Mouse (Mus musculus) mouse embryonic stem cell (cell line): ENCODE measurements around the gene Asic3.
"Not testable (repeated sequence)": the region's sequence is repeated elsewhere in the genome, so short reads cannot be mapped to it uniquely, and the experiment has no call there.

Experiments used
- in situ Hi-C, 2 experiments: fragments of 300-500 bp; cut with MboI; formaldehyde crosslinking; loops; 1 replicate in 1 of 2; 3 replicates in 1 of 2; pipeline ENCODE4 v1.14.3; 2019 to 2020; ENCODE audit warnings: low sequenced_read_pairs in 2 of 2, low pct_unique_long_range_greater_than_20kb in 1 of 2, mixed read lengths in 1 of 2; ENCODE audit not compliant: unreplicated experiment in 1 of 2

Gene Asic3

DNA sequence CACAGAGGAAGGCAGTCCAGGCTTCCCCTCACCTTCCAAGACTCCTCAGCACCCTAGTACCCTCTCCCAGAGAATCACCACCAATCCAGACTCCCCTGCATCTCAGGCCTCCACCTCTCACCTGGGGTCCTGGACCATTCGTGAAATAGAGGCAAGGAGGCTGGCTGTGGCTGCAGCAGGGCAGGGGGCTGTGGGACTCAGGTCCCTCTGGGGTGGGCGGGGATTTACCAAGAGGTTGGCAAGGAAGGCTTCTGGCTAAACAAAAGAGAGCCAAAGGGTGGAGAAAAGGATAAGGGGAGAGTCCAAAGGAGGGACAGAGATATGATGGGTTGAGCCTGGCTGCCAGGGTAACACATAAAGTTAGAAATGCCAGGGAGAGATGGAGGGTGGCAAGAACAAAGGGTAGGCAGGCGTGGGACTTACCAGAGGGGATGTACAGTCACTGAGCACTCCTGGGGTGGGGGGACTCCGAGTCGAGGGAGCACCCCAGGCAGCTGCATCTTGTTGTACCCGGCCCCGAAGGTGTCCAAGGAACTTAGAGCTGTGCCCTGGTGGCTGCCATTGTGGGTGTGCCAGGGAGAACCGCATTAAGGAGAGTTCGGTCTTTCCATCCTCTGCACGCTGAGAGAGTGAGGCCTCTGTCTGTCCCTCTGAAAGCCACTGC, 27.2 kb upstream of the Asic3 start:
- in situ Hi-C loops: no loop called here

- in situ Hi-C loops: no loop called here
Observed at GRCm38 (mm10) chr5:24387264-24388241, 25.6 kb upstream of the Asic3 start.

- in situ Hi-C loops: no loop called here
Observed at GRCm38 (mm10) chr5:24388246-24388915, 24.8 kb upstream of the Asic3 start.

DNA sequence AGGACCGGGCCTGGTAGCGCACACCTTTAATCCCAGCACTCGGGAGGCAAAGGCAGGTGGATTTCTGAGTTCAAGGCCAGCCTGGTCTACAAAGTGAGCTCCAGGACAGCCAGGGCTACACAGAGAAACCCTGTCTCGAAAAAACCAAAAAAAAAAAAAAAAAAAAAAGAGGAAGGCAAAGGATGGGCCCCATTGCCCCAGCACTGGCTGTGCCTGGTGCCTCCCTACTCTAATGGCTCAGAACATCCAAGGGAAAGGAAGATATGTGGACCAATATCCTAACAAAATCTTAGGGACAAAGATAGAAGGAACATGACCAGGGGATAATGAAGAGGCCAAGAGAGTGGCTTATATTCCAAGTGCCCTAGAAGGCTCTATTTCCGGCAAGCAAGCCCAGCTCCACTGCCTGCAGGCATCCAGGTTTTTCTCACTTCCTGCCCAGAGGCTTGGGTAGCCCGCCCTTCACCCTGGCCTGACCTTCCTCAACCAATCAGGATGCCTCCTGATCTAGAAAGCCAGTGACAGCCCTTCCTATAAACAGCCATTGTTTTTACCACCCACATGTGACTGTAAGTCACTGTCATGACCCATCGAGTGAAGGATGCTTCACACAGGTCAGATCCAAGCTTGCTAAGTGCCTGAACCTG, 24.1 kb upstream of the Asic3 start:
- in situ Hi-C loops: no loop called here

DNA sequence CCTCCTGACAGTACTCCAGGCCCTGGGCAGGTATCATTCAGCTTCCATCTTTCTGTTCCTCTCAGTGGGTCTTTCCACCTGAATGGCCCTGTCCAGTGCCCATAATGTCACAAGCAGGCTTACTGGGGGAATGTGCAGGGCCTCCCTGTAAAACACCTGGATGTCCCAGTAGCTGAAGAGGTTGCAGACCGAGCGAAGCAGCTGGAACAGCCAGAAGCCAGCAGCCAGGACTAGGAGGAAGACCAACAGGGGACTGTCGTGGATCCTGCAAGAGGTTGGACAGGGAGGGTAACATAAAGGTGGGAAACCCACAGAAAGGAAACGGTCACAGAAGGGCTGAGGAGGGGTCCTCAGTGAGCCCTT, 23.6 kb upstream of the Asic3 start:
- in situ Hi-C loops: no loop called here

DNA sequence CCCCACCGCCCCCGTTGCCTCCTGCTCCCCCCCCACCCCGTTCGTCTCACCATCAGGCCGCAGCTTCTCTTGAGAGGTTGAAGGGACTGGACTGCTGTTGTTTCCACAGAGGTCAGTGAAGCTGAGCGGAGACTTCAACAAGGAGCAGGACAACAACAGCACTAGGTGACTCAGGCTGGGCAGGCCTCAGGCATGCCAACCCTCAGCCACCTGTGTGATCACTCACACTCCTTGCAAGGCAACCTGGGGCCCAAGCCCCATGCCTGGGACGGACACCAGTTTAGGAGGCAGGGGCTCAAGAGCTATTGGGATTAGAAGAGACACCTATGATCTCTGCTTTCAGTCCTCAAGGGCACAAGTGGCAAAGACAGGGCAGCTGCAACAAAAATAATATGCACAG, 21.3 kb upstream of the Asic3 start, which contains the start of gene Atg9b:
TSS of gene Atg9b (minus strand) at position 280 of the 400 bp plus-strand sequence.
- in situ Hi-C loops: no loop called here

DNA sequence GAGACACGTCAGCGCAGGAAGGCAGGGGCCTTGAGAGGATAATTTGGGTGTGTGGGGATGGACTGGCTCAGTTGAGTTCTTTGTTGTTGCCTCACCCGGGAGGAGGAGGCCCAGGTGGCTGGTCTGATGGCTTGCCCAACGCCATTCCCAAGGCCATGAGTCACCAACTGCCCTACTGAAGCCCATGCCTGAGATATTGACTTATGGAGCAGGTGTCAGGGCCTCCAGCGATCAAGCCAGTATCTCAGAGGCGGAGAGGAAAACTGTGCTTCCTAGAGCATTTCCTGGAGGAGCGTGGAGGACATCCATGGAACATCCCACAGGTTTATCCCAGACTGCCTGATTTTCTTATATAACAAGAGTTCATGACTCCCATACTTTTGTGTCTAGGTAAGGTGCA, 20.5 kb upstream of the Asic3 start:
- in situ Hi-C loops: no loop called here

DNA sequence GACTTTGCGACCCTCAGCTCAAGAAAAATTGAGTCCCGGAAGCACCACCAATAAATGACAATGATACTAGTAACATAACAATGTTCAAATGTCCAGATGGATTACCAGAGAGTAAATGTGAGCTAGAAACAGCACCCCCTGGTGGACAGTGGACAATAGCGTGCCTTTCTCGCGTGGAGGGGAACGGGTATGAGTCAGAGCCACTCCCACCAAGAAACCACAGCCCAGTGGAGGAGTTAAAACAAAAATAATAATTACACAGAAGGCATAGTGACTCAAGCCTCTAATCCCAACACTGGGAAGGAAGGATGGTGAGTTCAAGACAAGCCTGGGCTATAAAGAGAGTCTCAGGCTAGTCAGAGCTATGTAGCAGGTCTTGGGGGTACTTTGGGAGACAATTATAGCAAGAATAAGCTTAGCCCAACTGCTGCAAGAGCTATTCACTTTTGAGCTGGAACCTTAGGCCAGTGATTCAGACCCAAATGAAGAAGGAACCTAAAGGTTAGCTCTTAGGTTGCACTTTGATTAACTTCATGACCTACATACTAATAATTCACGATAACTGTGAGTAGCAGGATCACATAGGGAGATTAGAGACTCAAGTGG, 19.7 kb upstream of the Asic3 start, which contains the start of gene Abcb8:
TSS of gene Abcb8 (plus strand) at position 272 of the 606 bp plus-strand sequence.
- in situ Hi-C loops: no loop called here

- in situ Hi-C loops: no loop called here
Observed at GRCm38 (mm10) chr5:24394165-24394894, 18.9 kb upstream of the Asic3 start.

DNA sequence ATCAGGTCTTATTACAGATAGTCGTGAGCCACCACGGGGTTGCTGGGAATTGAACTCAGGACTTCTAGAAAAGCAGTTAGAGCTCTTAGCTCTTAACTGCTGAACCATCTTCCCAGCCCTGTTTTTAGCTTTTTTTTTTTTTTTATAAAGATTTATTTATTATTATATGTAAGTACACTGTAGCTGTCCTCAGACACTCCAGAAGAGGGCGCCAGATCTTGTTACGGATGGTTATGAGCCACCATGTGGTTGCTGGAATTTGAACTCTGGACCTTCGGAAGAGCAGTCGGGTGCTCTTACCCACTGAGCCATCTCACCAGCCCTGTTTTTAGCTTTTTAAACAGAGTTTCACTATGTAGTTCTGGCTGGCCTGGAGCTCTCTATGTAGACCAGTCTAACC, 16.9 kb upstream of the Asic3 start:
- in situ Hi-C loops: not testable (repeated sequence)

DNA sequence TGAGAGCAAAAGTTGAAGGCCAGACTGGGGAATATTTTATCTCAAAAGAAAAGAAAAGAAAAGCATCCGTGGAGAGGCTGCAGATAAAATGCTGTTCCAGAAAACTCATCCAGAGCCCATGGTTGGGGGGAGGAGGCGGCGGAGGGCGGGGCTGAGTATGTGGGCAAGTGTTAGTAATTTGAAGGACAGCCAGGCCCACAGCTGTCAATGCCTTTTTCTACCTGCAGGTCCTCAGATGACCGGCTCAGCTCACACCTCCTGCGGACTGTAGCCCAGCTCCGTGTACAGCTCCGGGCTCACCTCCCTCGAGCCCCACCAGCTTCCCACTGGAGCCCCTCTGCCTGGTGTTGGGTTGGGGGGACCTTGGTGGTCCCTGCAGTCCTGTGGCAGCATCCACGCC, 13.5 kb upstream of the Asic3 start:
- in situ Hi-C loops: no loop called here

GRCm38 (mm10) chr5:24400362-24400761, 12.8 kb upstream of the Asic3 start:
- in situ Hi-C loops: no loop called here

- in situ Hi-C loops: no loop called here
Observed at GRCm38 (mm10) chr5:24400911-24401605, 12.1 kb upstream of the Asic3 start.

- in situ Hi-C loops: no loop called here
Observed at GRCm38 (mm10) chr5:24401969-24402368, 11.2 kb upstream of the Asic3 start.

GRCm38 (mm10) chr5:24404594-24405360, 8.4 kb upstream of the Asic3 start:
- in situ Hi-C loops: no loop called here

GRCm38 (mm10) chr5:24405389-24405876, 7.8 kb upstream of the Asic3 start:
- in situ Hi-C loops: no loop called here
